Mouse (Mus musculus) heart, embryonic 14.5 days (tissue): ENCODE measurements at regions not wholly inside any gene's neighbourhood (a gene's known extent, or its start where the extent isn't known, plus 50 kb on each side); places are given as distances from the start of the nearest gene placed in this dataset.

Experiments
- ATAC-seq: fragments of 200-750 bp; cut with Nextera tagmentation; 2 replicates; pipeline ENCODE4 v1.8.0; 2017; ENCODE audit warnings: low read depth, moderate TSS enrichment; ENCODE audit not compliant: insufficient number of reproducible peaks, insufficient read depth, low FRiP score
- H3K27ac ChIP-seq, 2 experiments: fragments of 200-500 bp in 1 of 2; fragments of 300-500 bp in 1 of 2; sonication (generic) in 1 of 2; replicated peaks in 1 of 2; 2 replicates each; pipeline ENCODE4 v1.5.1; 2012 to 2014; ENCODE audit warnings: low read depth in 2 of 2, low read length in 2 of 2, control low read depth in 1 of 2, mild to moderate bottlenecking in 1 of 2, mixed read lengths in 1 of 2; ENCODE audit not compliant: control insufficient read depth in 1 of 2, insufficient read depth in 1 of 2
- H3K27me3 ChIP-seq: fragments of 300-500 bp; sonication (generic); 2 replicates; pipeline ENCODE4 v1.6.1; 2014; ENCODE audit warnings: mild to moderate bottlenecking, low read length, control low read depth; ENCODE audit not compliant: control insufficient read depth, insufficient read depth
- H3K36me3 ChIP-seq: fragments of 300-500 bp; sonication (generic); 2 replicates; pipeline ENCODE4 v1.6.1; 2014; ENCODE audit warnings: mild to moderate bottlenecking, control low read depth, low read length, mixed read lengths; ENCODE audit not compliant: control insufficient read depth, insufficient read depth
- H3K4me1 ChIP-seq, 2 experiments: fragments of 200-500 bp in 1 of 2; fragments of 300-500 bp in 1 of 2; sonication (generic) in 1 of 2; 2 replicates each; pipeline ENCODE4 v1.6.1; 2012 to 2014; ENCODE audit warnings: low read length in 2 of 2, control low read depth in 1 of 2, mixed read lengths in 1 of 2; ENCODE audit not compliant: control insufficient read depth in 2 of 2, insufficient read depth in 2 of 2
- H3K4me2 ChIP-seq: fragments of 300-500 bp; sonication (generic); 2 replicates; pipeline ENCODE4 v1.6.1; 2014; ENCODE audit warnings: mild to moderate bottlenecking, low read length
- H3K4me3 ChIP-seq, 2 experiments: fragments of 200-500 bp in 1 of 2; fragments of 300-500 bp in 1 of 2; sonication (generic) in 1 of 2; 2 replicates each; pipeline ENCODE4 v1.5.1; 2012 to 2014; ENCODE audit warnings: low read length in 2 of 2, mild to moderate bottlenecking in 2 of 2, control low read depth in 1 of 2, low read depth in 1 of 2, moderate library complexity in 1 of 2; ENCODE audit not compliant: control insufficient read depth in 1 of 2, insufficient read depth in 1 of 2
- H3K9ac ChIP-seq: fragments of 300-500 bp; sonication (generic); 2 replicates; pipeline ENCODE4 v1.6.1; 2014; ENCODE audit warnings: mild to moderate bottlenecking, low read length
- H3K9me3 ChIP-seq: fragments of 300-500 bp; sonication (generic); 2 replicates; pipeline ENCODE4 v1.6.1; 2016; ENCODE audit warnings: low read length, control low read depth; ENCODE audit not compliant: control insufficient read depth
- WGBS: fragments of 180-500 bp; shearing (Covaris S2); extraction: QIAGEN DNeasy Blood & Tissue Kit; methylation state at CpG from one replicate; pipeline ENCODE4 v1.1.7; 2014; 5-methylcytosine and 5-hydroxymethylcytosine counted together

DNA sequence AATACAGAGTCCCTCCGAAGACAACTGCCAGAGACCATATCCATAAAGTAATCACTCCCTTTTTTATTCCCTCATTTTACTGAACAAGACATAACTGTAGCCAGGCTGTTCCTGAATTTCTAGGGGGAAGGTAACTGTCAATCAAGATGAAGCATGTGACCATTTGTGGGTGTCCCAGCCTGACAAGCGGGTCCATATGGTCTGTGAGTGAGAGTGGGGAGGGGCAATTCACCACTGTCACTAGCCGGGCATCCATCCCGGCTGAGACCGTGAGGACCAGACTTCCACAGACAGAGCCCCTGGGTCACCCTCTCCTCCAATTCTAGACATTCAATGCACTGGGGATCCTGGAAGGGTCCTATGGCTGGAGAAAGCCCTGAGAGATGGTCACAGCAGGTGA is 54.6 kb downstream of the Gm11733 start:
- H3K4me3 ChIP-seq = no peak overlapping the region
- H3K27ac ChIP-seq = no peak overlapping the region
- no peaks in the 10 kb centered on the region for H3K9me3 ChIP-seq
- H3K27me3 ChIP-seq = 0 out of 2 replicates have a peak, but pooled peaks cover 3% of the 10 kb centered on the region
- H3K9ac ChIP-seq = no peak overlapping the region
- no peak for ATAC-seq
- H3K4me1 ChIP-seq = peaks cover 7 to 9% of the 10 kb centered on the region in 2 experiments; a peak in 2 of 4 replicates
- H3K36me3 ChIP-seq = no peaks in the 10 kb centered on the region
- WGBS = 75% methylated on average over 5 of the region's 5 CpGs
- H3K4me2 ChIP-seq = no peak overlapping the region

DNA sequence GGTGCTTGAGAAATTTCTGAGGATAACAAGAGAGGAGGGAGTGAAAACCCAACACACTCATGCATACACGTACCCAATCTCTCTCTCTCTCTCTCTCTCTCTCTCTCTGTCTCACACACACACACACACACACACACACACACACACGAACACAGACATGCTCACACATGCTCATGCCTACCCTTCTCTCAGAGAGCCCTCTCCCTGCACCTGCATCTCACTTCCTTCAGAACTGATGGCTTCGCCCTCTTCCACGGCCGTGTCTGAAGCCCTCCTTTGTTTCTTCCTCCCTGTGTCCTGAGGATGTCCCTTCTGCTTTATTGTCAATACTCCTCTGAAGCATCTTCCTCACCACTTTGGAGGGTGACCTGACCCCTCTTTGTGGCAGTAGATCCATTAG is 56.4 kb downstream of the Gm11733 start:
- Histone ChIP-seq H3K4me1 (peaks cover 7 to 9% of the 10 kb centered on the region in 2 experiments; a peak in 2 of 4 replicates), H3K27ac (no peak overlapping the region), H3K4me2 (no peak overlapping the region), H3K27me3 (0 out of 2 replicates have a peak, but pooled peaks cover 3% of the 10 kb centered on the region), H3K9me3 (no peaks in the 10 kb centered on the region), H3K4me3 (no peak overlapping the region), H3K9ac (no peak overlapping the region), H3K36me3 (no peaks in the 10 kb centered on the region)
- WGBS = 61% methylated on average over 5 of the region's 5 CpGs
- ATAC-seq = no peak

DNA sequence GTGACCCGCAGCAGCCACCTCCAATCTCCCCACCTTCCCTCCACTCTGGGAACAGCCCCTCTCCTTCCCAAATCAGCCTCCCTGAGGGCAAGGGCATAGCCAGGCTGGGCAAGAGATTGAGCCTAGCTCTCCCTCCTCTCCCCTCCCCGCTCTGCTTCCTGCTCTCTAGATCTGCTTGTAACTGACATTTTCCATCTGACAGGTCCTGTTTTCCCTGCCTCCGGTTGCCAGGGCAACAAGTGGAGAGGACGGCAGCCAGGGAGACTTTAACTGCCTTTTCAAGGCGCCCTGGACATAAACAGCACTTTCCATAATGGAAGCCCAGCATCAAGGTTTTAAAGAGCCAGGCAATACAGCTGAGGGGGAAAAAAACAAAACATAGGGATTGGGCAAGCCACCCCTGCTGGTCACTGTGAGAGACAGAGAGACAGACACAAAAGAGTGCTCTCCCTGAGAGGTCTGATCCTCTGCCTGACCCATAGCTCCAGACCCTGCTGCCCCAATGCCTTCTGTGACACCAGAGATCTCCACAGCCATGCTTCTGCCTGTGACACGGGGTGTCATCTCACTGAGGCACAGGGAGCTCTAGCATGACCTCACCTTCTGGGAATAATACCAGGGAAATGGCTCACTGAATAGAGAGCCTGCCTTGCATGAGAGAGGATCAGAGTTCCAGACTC is 57.2 kb downstream of the Gm11733 start:
- 12% methylated on average over 6 of the region's 6 CpGs for WGBS
- Histone ChIP-seq H3K27ac (no peak overlapping the region), H3K9me3 (no peaks in the 10 kb centered on the region), H3K4me1 (peaks cover 7 to 9% of the 10 kb centered on the region in 2 experiments; a peak in 2 of 4 replicates), H3K9ac (no peak overlapping the region), H3K4me2 (no peak overlapping the region), H3K27me3 (0 out of 2 replicates have a peak, but pooled peaks cover 3% of the 10 kb centered on the region), H3K4me3 (no peak overlapping the region), H3K36me3 (no peaks in the 10 kb centered on the region)
- ATAC-seq = no peak

DNA sequence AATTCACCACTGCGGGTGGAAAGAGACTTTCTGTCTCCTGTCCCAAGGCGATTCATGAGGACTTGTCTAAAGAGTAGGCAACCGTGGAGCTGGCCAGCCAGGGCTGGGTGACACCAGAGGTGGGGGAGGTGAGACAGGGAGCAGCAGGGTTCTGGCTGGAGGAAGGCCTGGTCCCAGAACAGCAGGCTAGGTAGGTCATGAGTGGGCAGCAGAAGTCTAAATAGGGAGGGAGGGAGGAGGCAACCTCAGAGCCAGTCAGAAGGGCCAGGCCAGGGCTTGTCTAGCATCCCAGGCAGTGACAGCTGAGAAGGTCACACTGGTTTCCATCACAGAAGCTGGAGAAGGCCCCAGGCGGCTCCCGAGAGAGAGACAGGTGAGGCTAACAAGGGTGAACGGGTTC is 59.0 kb downstream of the Gm11733 start:
- Histone ChIP-seq H3K27ac (no peak overlapping the region), H3K27me3 (0 out of 2 replicates have a peak, but pooled peaks cover 3% of the 10 kb centered on the region), H3K9ac (no peak overlapping the region), H3K4me1 (peaks cover 7 to 9% of the 10 kb centered on the region in 2 experiments; a peak in 2 of 4 replicates), H3K4me3 (no peak overlapping the region), H3K9me3 (no peaks in the 10 kb centered on the region), H3K36me3 (no peaks in the 10 kb centered on the region), H3K4me2 (no peak overlapping the region)
- no peak for ATAC-seq
- 35% methylated on average over 6 of the region's 6 CpGs for WGBS

DNA sequence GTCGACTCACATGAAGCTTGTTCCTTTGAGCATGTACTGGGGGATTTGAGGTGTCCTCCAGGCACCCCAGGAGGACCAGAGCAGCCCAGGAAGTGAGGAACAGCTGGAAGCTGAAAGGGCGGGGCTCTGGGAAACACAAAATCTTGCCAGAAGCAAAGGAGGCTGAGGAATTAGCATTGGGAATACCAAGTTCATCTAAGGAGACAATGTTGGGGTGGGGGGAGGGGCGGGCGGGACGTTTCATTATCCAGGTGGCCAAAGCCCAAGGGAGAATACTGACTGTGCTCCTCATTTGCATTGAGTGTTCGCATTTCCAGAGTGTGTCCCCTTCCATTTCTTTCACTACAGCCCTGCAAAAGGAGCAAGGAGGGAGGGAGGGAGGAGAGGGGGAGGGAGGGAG is 60.3 kb downstream of the Gm11733 start:
- Histone ChIP-seq H3K9me3 (no peaks in the 10 kb centered on the region), H3K4me1 (peaks cover 7 to 9% of the 10 kb centered on the region in 2 experiments; a peak in 2 of 4 replicates), H3K9ac (no peak overlapping the region), H3K4me3 (no peak overlapping the region), H3K27ac (no peak overlapping the region), H3K36me3 (no peaks in the 10 kb centered on the region), H3K4me2 (no peak overlapping the region), H3K27me3 (0 out of 2 replicates have a peak, but pooled peaks cover 3% of the 10 kb centered on the region)
- WGBS = 23% methylated on average over 6 of the region's 6 CpGs
- no peak for ATAC-seq

DNA sequence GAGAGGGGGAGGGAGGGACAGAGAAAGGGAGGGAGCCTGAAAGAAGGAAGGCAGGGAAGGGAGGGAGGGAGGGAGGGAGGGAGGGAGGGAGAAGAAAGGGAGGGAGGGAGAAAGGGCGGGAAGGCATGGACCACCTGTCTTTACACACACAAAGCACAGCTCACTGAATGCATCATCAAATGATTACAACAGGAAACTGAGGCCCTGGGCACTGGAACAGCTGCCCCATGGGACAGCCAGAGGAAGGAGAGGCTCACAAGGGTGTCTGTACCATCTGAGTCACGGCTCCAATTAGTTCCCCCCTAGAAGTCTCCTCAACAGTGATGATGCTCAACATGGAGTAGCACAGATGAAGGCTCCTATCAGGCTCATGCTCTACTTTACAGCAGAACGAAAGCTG is 60.8 kb downstream of the Gm11733 start:
- ATAC-seq = no peak
- Histone ChIP-seq H3K4me3 (no peak overlapping the region), H3K27me3 (0 out of 2 replicates have a peak, but pooled peaks cover 3% of the 10 kb centered on the region), H3K4me2 (no peak overlapping the region), H3K4me1 (peaks cover 7 to 9% of the 10 kb centered on the region in 2 experiments; a peak in 2 of 4 replicates), H3K9ac (no peak overlapping the region), H3K9me3 (no peaks in the 10 kb centered on the region), H3K36me3 (no peaks in the 10 kb centered on the region), H3K27ac (no peak overlapping the region)
- WGBS = 64% methylated on average over 3 of the region's 3 CpGs

DNA sequence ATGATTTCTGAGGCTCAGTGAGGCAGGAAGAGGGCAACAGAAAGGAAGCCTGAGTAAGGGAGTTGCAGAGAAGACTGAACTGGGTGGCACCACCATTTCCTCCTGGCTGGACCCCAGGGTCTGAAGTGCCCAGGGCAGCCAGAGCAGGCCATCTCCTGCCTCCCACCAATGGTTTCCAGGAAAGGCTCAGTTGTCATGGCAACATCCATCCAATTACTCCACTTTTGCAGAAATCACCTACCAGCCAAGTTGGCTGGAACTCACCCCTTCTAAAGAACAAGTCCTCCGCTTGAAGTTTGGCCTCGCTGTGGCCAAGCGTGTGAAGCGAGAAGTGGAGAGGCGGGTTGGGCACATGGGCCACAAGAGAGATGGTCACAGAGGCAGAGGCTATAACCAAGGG is 67.8 kb downstream of the Gm11733 start:
- no peaks in the 10 kb centered on the region for H3K9me3 ChIP-seq
- H3K9ac ChIP-seq = no peak overlapping the region
- WGBS = 96% methylated on average over 5 of the region's 5 CpGs
- H3K27ac ChIP-seq = no peak overlapping the region
- no peak overlapping the region for H3K4me2 ChIP-seq
- H3K27me3 ChIP-seq = no peaks in the 10 kb centered on the region
- no peak overlapping the region for H3K4me3 ChIP-seq
- H3K4me1 ChIP-seq = no peaks in the 10 kb centered on the region; a peak in 1 of 4 replicates
- no peak for ATAC-seq
- H3K36me3 ChIP-seq = no peaks in the 10 kb centered on the region
